Mouse (Mus musculus) limb, embryonic 11.5 days (tissue): ENCODE data around the gene Uaca. TPM values are rescaled to one million over a fixed set of nuclear protein-coding genes. Genes with fewer than 3 reads are reported as not detected.

ENCODE experiments used
- ATAC-seq: fragments of 200-750 bp; cut with Nextera tagmentation; 2 replicates; pipeline ENCODE4 v1.8.0; 2017; ENCODE audit warnings: low read depth; ENCODE audit not compliant: insufficient number of reproducible peaks, low FRiP score, low TSS enrichment
- DNase-seq: peaks from one replicate; pipeline ENCODE4 v3.0.0-alpha.2; 2015; ENCODE audit warnings: low spot score
- H3K27ac ChIP-seq: fragments of 300-500 bp; sonication (generic); replicated peaks from 2 replicates; pipeline ENCODE4 v1.5.1; 2014; ENCODE audit warnings: low read depth, mild to moderate bottlenecking, low read length
- H3K27me3 ChIP-seq: fragments of 300-500 bp; sonication (generic); 2 replicates; pipeline ENCODE4 v1.6.1; 2014; ENCODE audit warnings: mild to moderate bottlenecking, low read length, mixed read lengths; ENCODE audit not compliant: control insufficient read depth, insufficient read depth
- H3K36me3 ChIP-seq: fragments of 300-500 bp; sonication (generic); 2 replicates; pipeline ENCODE4 v1.6.1; 2014; ENCODE audit warnings: mild to moderate bottlenecking, low read length, moderate library complexity, mixed read lengths; ENCODE audit not compliant: control insufficient read depth, insufficient read depth
- H3K4me1 ChIP-seq: fragments of 300-500 bp; sonication (generic); 2 replicates; pipeline ENCODE4 v1.6.1; 2014; ENCODE audit warnings: low read length, mixed read lengths; ENCODE audit not compliant: control insufficient read depth, insufficient read depth
- H3K4me2 ChIP-seq: fragments of 300-500 bp; sonication (generic); 2 replicates; pipeline ENCODE4 v1.6.1; 2014; ENCODE audit warnings: low read depth, mild to moderate bottlenecking, moderate library complexity; ENCODE audit not compliant: severe bottlenecking
- H3K4me3 ChIP-seq: fragments of 300-500 bp; sonication (generic); 2 replicates; pipeline ENCODE4 v1.5.1; 2014; ENCODE audit warnings: low read depth, low read length
- H3K9ac ChIP-seq: fragments of 300-500 bp; sonication (generic); 2 replicates; pipeline ENCODE4 v1.6.1; 2014; ENCODE audit warnings: mild to moderate bottlenecking, low read length
- H3K9me3 ChIP-seq: fragments of 300-500 bp; sonication (generic); 2 replicates; pipeline ENCODE4 v1.6.1; 2016; ENCODE audit warnings: low read length; ENCODE audit not compliant: control insufficient read depth
- WGBS: fragments of 180-500 bp; shearing (Covaris S2); extraction: QIAGEN DNeasy Blood & Tissue Kit; methylation state at CpG from one replicate; pipeline ENCODE4 v1.1.7; 2014; 5-methylcytosine and 5-hydroxymethylcytosine counted together
- polyA plus RNA-seq: library from polyadenylated mRNA; unstranded; fragments of >200 nt; fragmentation: Nextera tagmentation; extraction: Ambion mirVana; gene quantifications from 2 replicates; pipeline ENCODE4 v1.2.1, GENCODE M21; 2014

Gene Uaca
- polyA plus RNA-seq = 18.4 and 18.6 TPM in 2 replicates

DNA sequence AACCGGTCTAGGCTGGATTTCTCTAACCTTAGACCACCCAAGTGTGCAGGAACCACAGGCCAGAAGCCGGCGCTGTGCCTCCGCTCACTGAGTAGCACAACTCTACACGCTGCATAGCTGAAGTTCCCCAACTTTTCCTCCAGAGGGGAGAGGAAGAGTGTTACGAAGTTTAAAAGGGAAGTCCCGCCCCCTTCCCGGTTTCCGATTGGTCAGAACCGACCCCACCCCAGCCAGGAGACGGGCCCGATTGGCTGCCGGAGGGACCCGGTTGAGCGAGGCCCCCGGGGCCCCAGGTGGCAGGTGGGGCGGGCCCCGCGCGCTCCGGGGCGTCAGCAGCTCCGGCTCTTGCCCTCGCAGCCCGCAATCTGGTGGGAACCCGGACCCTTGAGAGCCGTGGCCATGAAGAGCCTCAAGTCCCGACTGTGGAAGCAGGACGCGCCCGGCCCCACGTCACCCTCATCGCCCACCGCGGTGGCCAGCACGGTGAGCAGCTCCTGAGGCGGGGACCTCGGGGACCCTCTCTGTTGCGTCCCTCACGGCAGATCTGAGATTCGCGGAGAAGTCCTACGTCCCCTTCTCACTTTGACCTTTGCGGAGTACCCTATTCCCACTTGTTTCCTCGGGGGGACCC lies at the start of gene Uaca:
TSS of gene Uaca (plus strand) at position 333 of the 631 bp plus-strand sequence.
- 1% methylated on average over 45 of the region's 45 CpGs for WGBS
- H3K36me3 ChIP-seq = no peaks in the 10 kb centered on the region
- DNase-seq = peak; percentile 97
- no peaks in the 10 kb centered on the region for H3K4me1 ChIP-seq
- peak within 1 kb of the TSS; percentile 55; the same call in 1 of the 2 replicates for H3K27ac ChIP-seq
- peak within 1 kb of the TSS; percentile 96 for H3K4me2 ChIP-seq
- H3K27me3 ChIP-seq = no peaks in the 10 kb centered on the region
- peak within 1 kb of the TSS; percentile 73 for H3K9ac ChIP-seq
- peak; percentile 96 for ATAC-seq
- H3K4me3 ChIP-seq = peak within 1 kb of the TSS; percentile 85
- H3K9me3 ChIP-seq = no peaks in the 10 kb centered on the region

DNA sequence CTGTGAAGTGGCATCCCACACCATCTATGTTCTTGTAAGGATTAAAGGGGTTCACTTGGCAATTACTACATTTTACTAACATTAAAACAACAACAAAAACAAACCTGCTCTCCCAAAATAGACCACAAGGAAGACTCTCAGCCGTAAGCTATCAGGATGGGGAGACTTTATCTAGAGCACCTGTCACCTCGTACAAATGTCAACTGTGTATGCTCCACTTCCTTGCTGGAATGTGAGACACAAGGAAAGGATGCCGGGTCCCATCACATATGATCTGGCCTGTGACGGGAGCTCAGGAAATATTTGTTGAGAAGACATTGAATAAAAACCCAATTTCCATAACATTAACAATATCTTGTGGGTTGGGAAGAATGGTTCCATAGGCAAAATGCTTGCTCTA lies 49.4 kb upstream of the Uaca start:
- Histone ChIP-seq H3K9ac (no peak overlapping the region), H3K4me3 (no peak overlapping the region), H3K9me3 (no peaks in the 10 kb centered on the region), H3K4me1 (no peaks in the 10 kb centered on the region), H3K27me3 (no peaks in the 10 kb centered on the region), H3K4me2 (no peak overlapping the region), H3K36me3 (no peaks in the 10 kb centered on the region), H3K27ac (no peak overlapping the region)
- no peak for ATAC-seq
- WGBS = 70% methylated on average over 4 of the region's 4 CpGs
- DNase-seq = no peak

DNA sequence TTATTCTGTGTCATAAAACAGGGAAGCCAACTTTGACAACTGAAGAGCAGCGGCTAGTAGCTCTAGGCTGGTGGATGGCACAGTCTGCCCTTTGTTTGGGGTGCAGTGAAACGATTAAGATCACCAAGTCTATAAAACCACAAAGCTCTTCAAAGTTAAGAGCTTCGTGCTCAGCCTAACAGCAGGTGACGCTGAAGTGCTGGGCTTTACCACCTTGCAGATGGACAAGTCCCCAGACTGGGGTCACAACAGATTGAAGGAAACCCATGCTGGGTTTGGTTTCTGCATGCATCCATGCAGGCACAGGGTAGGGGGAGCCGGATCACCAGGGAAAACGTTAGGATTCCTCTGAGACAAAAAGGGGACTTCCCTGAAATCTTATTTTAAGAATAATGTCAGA lies 47.8 kb upstream of the Uaca start:
- Histone ChIP-seq H3K9ac (no peak overlapping the region), H3K9me3 (no peaks in the 10 kb centered on the region), H3K4me3 (no peak overlapping the region), H3K36me3 (no peaks in the 10 kb centered on the region), H3K4me2 (no peak overlapping the region), H3K27ac (no peak overlapping the region), H3K27me3 (no peaks in the 10 kb centered on the region), H3K4me1 (no peaks in the 10 kb centered on the region)
- WGBS = 46% methylated on average over 6 of the region's 6 CpGs
- ATAC-seq = no peak
- DNase-seq = no peak

DNA sequence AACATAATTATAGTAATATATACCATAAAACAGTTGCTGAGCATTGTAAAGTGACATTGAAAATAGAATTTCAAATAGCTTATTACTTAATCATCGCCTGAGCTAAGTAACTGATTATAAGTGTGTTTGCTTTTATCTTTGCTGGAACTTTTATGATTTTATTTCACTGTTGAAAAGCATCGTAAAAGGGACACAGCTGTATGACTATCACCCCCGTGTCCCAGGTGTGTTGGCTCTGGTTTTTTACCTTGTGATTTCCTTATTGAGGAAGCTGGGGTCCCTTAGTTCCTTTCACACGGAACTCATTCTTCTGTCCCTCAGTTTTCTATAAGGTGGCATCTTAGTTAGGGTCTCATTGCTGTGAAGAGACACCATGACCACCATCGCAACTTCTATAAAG lies 46.7 kb upstream of the Uaca start:
- H3K4me3 ChIP-seq = no peak overlapping the region
- H3K27me3 ChIP-seq = no peaks in the 10 kb centered on the region
- no peaks in the 10 kb centered on the region for H3K9me3 ChIP-seq
- no peak overlapping the region for H3K9ac ChIP-seq
- 85% methylated on average over 5 of the region's 5 CpGs for WGBS
- no peaks in the 10 kb centered on the region for H3K4me1 ChIP-seq
- ATAC-seq (no peak), DNase-seq (no peak)
- no peaks in the 10 kb centered on the region for H3K36me3 ChIP-seq
- H3K4me2 ChIP-seq = no peak overlapping the region
- H3K27ac ChIP-seq = no peak overlapping the region

DNA sequence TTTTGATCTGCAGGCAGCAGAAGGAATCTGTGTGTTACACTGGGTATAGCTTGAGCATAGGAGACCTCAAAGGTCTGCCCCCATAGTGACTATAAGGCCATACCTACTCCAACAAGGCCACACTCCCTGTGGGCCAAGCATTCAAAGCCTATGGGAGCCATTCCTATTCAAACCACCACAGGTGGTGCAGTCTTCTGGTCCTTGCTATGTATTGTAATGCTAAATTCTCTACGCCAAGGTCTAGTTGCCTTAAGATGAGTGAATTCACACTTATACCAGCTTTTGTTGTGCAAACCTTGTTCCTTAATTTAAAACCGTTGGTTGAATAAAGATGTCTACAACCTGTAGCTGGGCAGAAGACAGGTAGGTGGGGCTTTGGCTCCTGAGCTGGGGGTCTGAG lies 46.2 kb upstream of the Uaca start:
- WGBS = 88% methylated on average over 2 of the region's 2 CpGs
- H3K27me3 ChIP-seq = no peaks in the 10 kb centered on the region
- no peaks in the 10 kb centered on the region for H3K9me3 ChIP-seq
- H3K9ac ChIP-seq = no peak overlapping the region
- H3K4me1 ChIP-seq = no peaks in the 10 kb centered on the region
- no peak overlapping the region for H3K4me2 ChIP-seq
- H3K36me3 ChIP-seq = no peaks in the 10 kb centered on the region
- ATAC-seq = no peak
- DNase-seq = no peak
- H3K27ac ChIP-seq = no peak overlapping the region
- no peak overlapping the region for H3K4me3 ChIP-seq

DNA sequence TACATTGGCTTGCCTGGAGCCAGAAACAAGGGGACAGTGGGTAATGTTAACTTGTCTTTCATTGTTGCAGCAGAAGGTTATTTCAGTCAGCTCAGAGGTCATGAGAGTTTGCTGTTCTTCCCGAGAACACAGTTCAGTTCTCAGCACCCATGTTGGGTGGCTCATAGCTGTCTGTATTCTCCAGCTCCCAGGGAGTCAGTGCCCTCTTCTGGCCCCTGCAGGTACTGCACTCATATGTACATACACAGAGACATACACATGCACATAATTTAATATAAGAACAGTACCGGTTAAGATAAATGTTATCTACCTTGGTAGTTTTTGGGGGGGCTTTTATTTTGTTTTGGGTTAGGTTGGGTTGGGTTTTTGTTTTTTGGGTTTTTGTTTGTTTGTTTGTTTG lies 45.2 kb upstream of the Uaca start:
- no peaks in the 10 kb centered on the region for H3K4me1 ChIP-seq
- WGBS = 93% methylated on average over 2 of the region's 2 CpGs
- no peak overlapping the region for H3K4me3 ChIP-seq
- no peak overlapping the region for H3K4me2 ChIP-seq
- DNase-seq (no peak), ATAC-seq (no peak)
- no peak overlapping the region for H3K9ac ChIP-seq
- no peaks in the 10 kb centered on the region for H3K9me3 ChIP-seq
- H3K36me3 ChIP-seq = no peaks in the 10 kb centered on the region
- no peaks in the 10 kb centered on the region for H3K27me3 ChIP-seq
- no peak overlapping the region for H3K27ac ChIP-seq

DNA sequence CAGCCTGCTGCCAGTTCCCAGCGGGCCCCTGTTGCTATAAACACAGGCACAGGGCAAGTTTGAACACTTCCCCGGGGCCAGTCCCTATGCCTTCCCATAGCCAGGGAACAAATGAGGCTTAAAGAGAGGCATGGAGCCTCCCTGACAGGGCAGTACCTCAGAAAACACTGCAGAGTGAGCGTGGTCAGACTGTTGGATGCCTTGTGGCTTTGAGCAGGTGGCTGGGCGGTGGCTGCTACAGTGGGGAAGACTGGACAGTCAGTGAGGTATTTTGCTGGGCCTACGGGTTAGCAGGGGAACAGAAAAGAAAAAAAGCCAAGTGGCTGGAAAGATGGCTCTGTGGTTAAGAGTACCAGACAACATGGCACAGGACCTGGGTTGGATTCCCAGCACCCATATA lies 43.2 kb upstream of the Uaca start:
- Histone ChIP-seq H3K9me3 (no peaks in the 10 kb centered on the region), H3K27ac (no peak overlapping the region), H3K9ac (no peak overlapping the region), H3K4me2 (no peak overlapping the region), H3K4me1 (no peaks in the 10 kb centered on the region), H3K4me3 (no peak overlapping the region), H3K27me3 (no peaks in the 10 kb centered on the region), H3K36me3 (no peaks in the 10 kb centered on the region)
- ATAC-seq (no peak), DNase-seq (no peak)
- 87% methylated on average over 5 of the region's 5 CpGs for WGBS

DNA sequence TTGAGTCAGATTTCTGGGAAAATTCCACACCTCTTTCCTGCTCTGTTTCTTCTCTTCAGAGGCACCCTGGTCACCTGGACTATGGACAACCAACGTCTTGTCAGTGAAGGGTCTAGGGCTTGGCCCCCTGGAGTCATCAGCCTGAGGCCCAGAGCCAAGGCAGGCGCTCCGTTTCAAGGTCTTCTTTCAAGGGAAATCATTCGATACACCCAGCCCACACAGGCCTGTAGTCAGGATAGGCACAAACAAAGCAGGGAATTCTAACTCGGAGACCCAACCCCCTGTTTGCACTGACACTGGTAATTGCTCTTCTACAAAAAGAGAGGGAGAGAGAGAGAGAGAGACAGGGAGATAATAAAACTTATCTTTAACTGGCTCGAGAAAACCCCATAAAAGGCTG lies 42.4 kb upstream of the Uaca start:
- ATAC-seq = no peak
- Histone ChIP-seq H3K36me3 (no peaks in the 10 kb centered on the region), H3K9me3 (no peaks in the 10 kb centered on the region), H3K4me1 (no peaks in the 10 kb centered on the region), H3K4me2 (no peak overlapping the region), H3K27ac (no peak overlapping the region), H3K4me3 (no peak overlapping the region), H3K27me3 (no peaks in the 10 kb centered on the region), H3K9ac (no peak overlapping the region)
- DNase-seq = no peak
- 65% methylated on average over 6 of the region's 6 CpGs for WGBS

DNA sequence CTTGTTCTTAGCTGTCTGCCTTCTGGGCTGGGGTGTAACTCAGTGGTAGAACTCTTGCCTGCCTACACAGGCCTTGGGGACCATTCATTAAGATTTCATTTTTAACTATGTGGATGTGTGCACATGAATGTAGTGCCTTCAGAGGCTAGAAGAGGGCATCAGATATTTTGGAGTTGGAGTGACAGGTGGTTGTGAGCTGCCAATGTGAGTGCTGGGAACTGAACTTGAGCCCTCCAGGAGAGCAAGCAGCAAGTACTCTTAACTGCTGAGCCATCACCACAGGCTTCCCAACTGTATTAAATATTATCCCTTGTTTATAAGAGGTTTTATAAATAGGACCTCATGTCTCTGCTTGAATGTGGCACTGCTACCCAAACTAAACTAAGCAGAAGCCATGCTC lies 41.7 kb upstream of the Uaca start:
- H3K4me2 ChIP-seq = no peak overlapping the region
- no peak overlapping the region for H3K27ac ChIP-seq
- H3K4me3 ChIP-seq = no peak overlapping the region
- H3K9me3 ChIP-seq = no peaks in the 10 kb centered on the region
- H3K36me3 ChIP-seq = no peaks in the 10 kb centered on the region
- DNase-seq = no peak
- H3K27me3 ChIP-seq = no peaks in the 10 kb centered on the region
- ATAC-seq = no peak
- no peak overlapping the region for H3K9ac ChIP-seq
- no peaks in the 10 kb centered on the region for H3K4me1 ChIP-seq
